Mouse (Mus musculus) hindbrain, embryonic 14.5 days (tissue): ENCODE measurements around the gene Ppp3cb. TPM values are rescaled to one million over a fixed set of nuclear protein-coding genes. Genes with fewer than 3 reads are reported as not detected.

Source experiments
- ATAC-seq: fragments of 200-750 bp; cut with Nextera tagmentation; 2 replicates; pipeline ENCODE4 v1.8.0; 2017; ENCODE audit warnings: moderate number of reproducible peaks, mild to moderate bottlenecking, moderate TSS enrichment, moderate library complexity; ENCODE audit not compliant: low FRiP score
- DNase-seq: peaks from one replicate; pipeline ENCODE4 v3.0.0-alpha.2; 2015; ENCODE audit warnings: low spot score
- H3K27ac ChIP-seq: fragments of 300-500 bp; sonication (generic); 2 replicates; pipeline ENCODE4 v1.5.1; 2014; ENCODE audit warnings: mild to moderate bottlenecking, moderate library complexity
- H3K27me3 ChIP-seq: fragments of 300-500 bp; sonication (generic); 2 replicates; pipeline ENCODE4 v1.6.1; 2014; ENCODE audit warnings: mild to moderate bottlenecking, low read length, mixed read lengths; ENCODE audit not compliant: control insufficient read depth, insufficient read depth
- H3K36me3 ChIP-seq: fragments of 300-500 bp; sonication (generic); replicated peaks from 2 replicates; pipeline ENCODE4 v1.6.1; 2014; ENCODE audit not compliant: control insufficient read depth, insufficient read depth
- H3K4me1 ChIP-seq: fragments of 300-500 bp; sonication (generic); replicated peaks from 2 replicates; pipeline ENCODE4 v1.6.1; 2014; ENCODE audit warnings: antibody characterized with exemption, low read length, mixed read lengths; ENCODE audit not compliant: control insufficient read depth, insufficient read depth
- H3K4me2 ChIP-seq: fragments of 300-500 bp; sonication (generic); replicated peaks from 2 replicates; pipeline ENCODE4 v1.6.1; 2014; ENCODE audit warnings: mild to moderate bottlenecking, moderate library complexity
- H3K4me3 ChIP-seq: fragments of 300-500 bp; sonication (generic); replicated peaks from 2 replicates; pipeline ENCODE4 v1.5.1; 2014; ENCODE audit warnings: mild to moderate bottlenecking, low read length
- H3K9ac ChIP-seq: fragments of 300-500 bp; sonication (generic); 2 replicates; pipeline ENCODE4 v1.6.1; 2014
- H3K9me3 ChIP-seq: fragments of 300-500 bp; sonication (generic); 2 replicates; pipeline ENCODE4 v1.6.1; 2016; ENCODE audit warnings: low read length; ENCODE audit not compliant: control insufficient read depth
- WGBS: fragments of 180-500 bp; shearing (Covaris S2); extraction: QIAGEN DNeasy Blood & Tissue Kit; methylation state at CpG from one replicate; pipeline ENCODE4 v1.1.7; 2014; 5-methylcytosine and 5-hydroxymethylcytosine counted together
- polyA plus RNA-seq: library from polyadenylated mRNA; unstranded; fragments of >200 nt; fragmentation: Nextera tagmentation; extraction: Ambion mirVana; gene quantifications from 2 replicates; pipeline ENCODE4 v1.2.1, GENCODE M21; 2014

Ppp3cb gene
- polyA plus RNA-seq, 1 experiment from 2014 or later: 121 TPM

DNA sequence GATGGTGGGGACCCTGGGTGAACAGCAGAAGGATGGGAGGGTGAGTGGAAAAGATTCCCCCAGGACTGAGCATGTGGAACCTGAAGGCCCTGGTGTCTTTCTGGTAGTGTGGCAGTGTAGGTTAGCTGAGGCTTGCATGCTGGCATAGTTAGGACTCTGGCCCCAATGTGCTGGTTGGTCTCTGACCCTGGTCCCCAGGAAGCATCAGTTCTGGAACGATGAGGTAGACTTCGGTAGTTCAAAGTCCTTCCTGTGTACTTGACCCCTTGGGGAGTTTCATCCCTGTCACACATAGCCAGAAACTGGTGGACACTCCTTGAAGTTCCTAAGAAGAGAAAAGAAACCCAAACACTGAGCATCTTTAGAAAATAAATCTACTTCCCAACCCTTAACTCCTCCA, 3.8 kb upstream of the Ppp3cb start:
- WGBS: 98% methylated on average over 2 of the region's 2 CpGs
- H3K36me3 ChIP-seq: peaks cover 62% of the 10 kb centered on the region
- no peak for DNase-seq
- H3K27ac ChIP-seq: no peak overlapping the region
- peaks cover 9% of the 10 kb centered on the region for H3K4me1 ChIP-seq
- H3K4me3 ChIP-seq: no peak overlapping the region
- no peaks in the 10 kb centered on the region for H3K9me3 ChIP-seq
- no peaks in the 10 kb centered on the region for H3K27me3 ChIP-seq
- no peak overlapping the region for H3K9ac ChIP-seq
- no peak overlapping the region for H3K4me2 ChIP-seq
- no peak for ATAC-seq

DNA sequence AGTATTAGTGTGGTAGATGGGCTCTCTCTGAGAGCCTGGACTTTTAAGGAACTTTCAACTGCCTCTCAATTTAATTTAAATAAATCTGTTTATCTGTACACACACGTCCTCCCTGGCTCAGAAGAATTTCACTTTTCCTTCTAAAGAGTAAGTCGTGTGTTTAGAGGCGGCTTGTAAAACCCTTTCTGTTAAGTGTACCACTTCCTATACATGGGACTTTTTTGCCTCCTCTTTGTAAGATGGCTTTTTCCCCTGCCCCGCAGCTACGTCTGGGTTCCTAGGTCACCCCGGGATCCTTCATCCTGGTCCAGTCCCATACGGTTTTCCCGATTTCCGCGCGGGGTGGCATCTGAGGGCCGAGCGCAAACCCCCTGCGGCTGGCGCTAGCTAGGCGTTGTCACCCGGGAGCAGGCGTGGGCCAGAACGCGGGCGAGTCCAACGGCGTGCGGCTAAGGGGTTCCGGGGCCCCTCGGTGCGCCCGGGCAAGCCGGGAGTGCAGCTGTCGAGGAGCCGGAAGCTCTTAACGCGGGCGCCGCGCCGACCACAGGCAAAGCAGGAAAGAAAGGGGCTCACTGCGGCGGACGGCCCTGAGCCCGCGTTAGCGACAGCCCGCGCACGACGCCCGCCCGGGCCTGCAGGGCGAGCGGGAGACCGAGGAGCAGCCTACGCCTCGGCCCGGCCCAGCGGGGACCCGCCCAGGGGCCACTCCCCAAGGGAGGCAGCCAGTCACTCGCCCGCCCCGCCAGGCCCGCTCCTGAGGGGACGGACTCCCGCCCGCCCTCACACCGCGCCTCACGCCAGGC, 643 bp downstream of the Ppp3cb start:
- peaks cover 24% of the 10 kb centered on the region for H3K4me1 ChIP-seq
- under 1% methylated on average over 53 of the region's 67 CpGs for WGBS
- peak overlapping the region; percentile 76 for H3K4me2 ChIP-seq
- no peaks in the 10 kb centered on the region for H3K27me3 ChIP-seq
- DNase-seq (peak; percentile 73), ATAC-seq (peak; percentile 95)
- peak overlapping the region; percentile 98 for H3K9ac ChIP-seq
- peak overlapping the region; percentile 96 for H3K4me3 ChIP-seq
- H3K27ac ChIP-seq: peak overlapping the region; percentile 92
- H3K9me3 ChIP-seq: no peaks in the 10 kb centered on the region
- peaks cover 32% of the 10 kb centered on the region for H3K36me3 ChIP-seq

GRCm38 (mm10) chr14:20544467-20545411, 1.6 kb downstream of the Ppp3cb start:
- Histone ChIP-seq H3K9me3 (no peaks in the 10 kb centered on the region), H3K36me3 (peaks cover 22% of the 10 kb centered on the region), H3K27ac (no peak overlapping the region), H3K27me3 (no peaks in the 10 kb centered on the region), H3K4me3 (peak overlapping the region; percentile 96), H3K4me1 (peaks cover 24% of the 10 kb centered on the region), H3K9ac (no peak overlapping the region), H3K4me2 (peak overlapping the region; percentile 76)
- ATAC-seq (no peak), DNase-seq (no peak)
- 79% methylated on average over 7 of the region's 7 CpGs for WGBS

GRCm38 (mm10) chr14:20529643-20530042, 16.7 kb downstream of the Ppp3cb start:
- ATAC-seq (no peak), DNase-seq (no peak)
- Histone ChIP-seq H3K9me3 (no peaks in the 10 kb centered on the region), H3K4me2 (no peak overlapping the region), H3K4me3 (no peak overlapping the region), H3K27me3 (no peaks in the 10 kb centered on the region), H3K36me3 (no peaks in the 10 kb centered on the region; the same call in 1 of the 2 replicates), H3K27ac (no peak overlapping the region), H3K9ac (no peak overlapping the region), H3K4me1 (no peaks in the 10 kb centered on the region)
- WGBS: 97% methylated on average over 4 of the region's 4 CpGs

- 96% methylated on average over 2 of the region's 2 CpGs for WGBS
- Histone ChIP-seq H3K36me3 (peaks cover 55% of the 10 kb centered on the region), H3K9me3 (no peaks in the 10 kb centered on the region)
Observed at GRCm38 (mm10) chr14:20520179-20520578, 26.2 kb downstream of the Ppp3cb start.

DNA sequence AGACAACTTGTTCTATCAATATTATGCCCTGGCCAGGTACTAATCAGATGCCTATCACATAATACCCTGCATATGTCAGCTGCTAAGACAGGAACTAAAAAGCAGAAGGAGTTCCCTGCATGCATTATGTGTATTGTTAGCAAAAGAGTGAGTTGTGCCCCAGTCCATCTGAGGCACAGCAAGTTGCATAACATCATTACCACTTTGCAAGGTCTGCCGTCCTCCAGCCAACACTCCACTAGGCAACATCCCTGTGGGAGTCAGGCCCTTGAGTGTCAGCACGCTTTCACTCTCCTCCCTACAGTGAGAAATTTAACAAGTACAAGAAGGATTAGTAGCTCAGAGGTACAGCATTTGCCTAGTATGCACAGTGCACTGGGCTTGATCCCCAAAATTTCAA, 37.9 kb downstream of the Ppp3cb start:
- Histone ChIP-seq H3K4me1 (no peaks in the 10 kb centered on the region), H3K36me3 (peaks cover 40% of the 10 kb centered on the region), H3K9me3 (no peaks in the 10 kb centered on the region), H3K4me2 (no peak overlapping the region), H3K27me3 (no peaks in the 10 kb centered on the region), H3K9ac (no peak overlapping the region), H3K4me3 (no peak overlapping the region), H3K27ac (no peak overlapping the region)
- 60% methylated on average over 2 of the region's 2 CpGs for WGBS
- no peak for DNase-seq
- no peak for ATAC-seq

More at GRCm38 (mm10) chr14:20520179-20520578, 26.2 kb downstream of the Ppp3cb start:
- ATAC-seq: no peak
- no peak for DNase-seq
- no peaks in the 10 kb centered on the region for H3K4me1 ChIP-seq
- no peak overlapping the region for H3K4me3 ChIP-seq
- H3K4me2 ChIP-seq: no peak overlapping the region
- H3K27ac ChIP-seq: no peak overlapping the region
- H3K27me3 ChIP-seq: no peaks in the 10 kb centered on the region
- H3K9ac ChIP-seq: no peak overlapping the region

DNA sequence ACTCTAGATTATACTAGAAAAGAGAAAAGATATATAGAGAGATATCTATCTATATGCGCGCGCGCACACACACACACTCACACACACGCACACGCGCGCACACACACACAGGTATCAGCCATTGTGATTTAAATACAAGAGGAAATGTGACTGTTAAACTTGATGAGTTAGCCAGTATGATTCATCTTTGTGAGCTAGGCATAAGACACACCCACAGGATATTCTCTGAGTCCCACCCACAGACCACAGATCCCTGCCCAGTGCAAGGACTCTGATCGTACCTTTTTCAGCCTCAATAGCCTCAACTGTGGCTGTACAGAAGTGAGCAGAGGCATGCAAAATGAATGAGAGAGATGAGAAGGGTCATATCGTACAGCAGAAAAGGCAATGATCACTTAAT, 43.4 kb downstream of the Ppp3cb start:
- no peaks in the 10 kb centered on the region for H3K27me3 ChIP-seq

DNA sequence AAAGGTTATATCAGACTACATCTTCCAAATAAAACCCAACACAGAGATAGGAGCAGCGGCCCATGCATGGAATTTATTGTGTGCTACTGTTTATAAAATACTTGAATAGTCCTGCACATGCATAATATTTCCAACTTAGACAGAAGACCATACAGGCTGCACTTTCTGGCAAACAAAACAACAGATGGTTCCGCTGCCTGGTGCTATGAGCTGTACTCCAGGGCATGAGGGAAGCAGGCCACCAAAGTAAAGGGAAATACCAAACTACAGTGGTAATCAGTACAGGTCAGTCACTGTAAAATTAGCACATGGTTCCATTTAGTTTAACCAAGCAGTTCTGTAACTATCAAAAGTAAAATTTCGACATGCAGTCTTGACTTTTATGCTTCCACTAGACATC, 46.4 kb downstream of the Ppp3cb start:
- peaks cover 52% of the 10 kb centered on the region for H3K36me3 ChIP-seq
- no peak overlapping the region for H3K27ac ChIP-seq
- WGBS: 91% methylated on average over 3 of the region's 3 CpGs
- no peak overlapping the region for H3K4me3 ChIP-seq
- ATAC-seq (no peak), DNase-seq (no peak)
- no peaks in the 10 kb centered on the region for H3K9me3 ChIP-seq
- no peak overlapping the region for H3K9ac ChIP-seq
- no peaks in the 10 kb centered on the region for H3K4me1 ChIP-seq
- H3K27me3 ChIP-seq: no peaks in the 10 kb centered on the region
- H3K4me2 ChIP-seq: no peak overlapping the region

More for the DNA sequence above, 43.4 kb downstream of the Ppp3cb start:
- no peaks in the 10 kb centered on the region for H3K9me3 ChIP-seq
- no peak overlapping the region for H3K4me3 ChIP-seq
- no peak for DNase-seq
- WGBS: 96% methylated on average over 10 of the region's 10 CpGs
- ATAC-seq: no peak
- no peaks in the 10 kb centered on the region for H3K4me1 ChIP-seq
- H3K4me2 ChIP-seq: no peak overlapping the region
- H3K9ac ChIP-seq: no peak overlapping the region
- peaks cover 36% of the 10 kb centered on the region for H3K36me3 ChIP-seq
- H3K27ac ChIP-seq: no peak overlapping the region

- WGBS: 69% methylated on average over 2 of the region's 2 CpGs
- H3K4me2 ChIP-seq: no peak within 1 kb of the TSS
- H3K4me1 ChIP-seq: no peaks in the 10 kb centered on the region
- no peak within 1 kb of the TSS for H3K4me3 ChIP-seq
- H3K36me3 ChIP-seq: peaks cover 53% of the 10 kb centered on the region
- no peak within 1 kb of the TSS for H3K9ac ChIP-seq
- DNase-seq: no peak
- no peaks in the 10 kb centered on the region for H3K27me3 ChIP-seq
- H3K9me3 ChIP-seq: no peaks in the 10 kb centered on the region
- no peak for ATAC-seq
- H3K27ac ChIP-seq: no peak within 1 kb of the TSS
Observed at GRCm38 (mm10) chr14:20496603-20497002, 49.8 kb downstream of the Ppp3cb start, which contains the start of gene Mss51. Gene Mss51, minus strand, starts transcription at chr14:20496901.
